Mouse (Mus musculus) intestine, embryonic 16.5 days (tissue): ENCODE data around the gene Sstr3. TPM values are rescaled to one million over a fixed set of nuclear protein-coding genes. Genes with fewer than 3 reads are reported as not detected.

Experiments
- ATAC-seq: fragments of 200-750 bp; cut with Nextera tagmentation; 2 replicates; pipeline ENCODE4 v1.8.0; 2017; ENCODE audit warnings: moderate TSS enrichment, moderate library complexity
- H3K27ac ChIP-seq: fragments of 300-500 bp; sonication (generic); 2 replicates; pipeline ENCODE4 v1.5.1; 2014; ENCODE audit warnings: mild to moderate bottlenecking, low read length
- H3K27me3 ChIP-seq: fragments of 300-500 bp; sonication (generic); replicated peaks from 2 replicates; pipeline ENCODE4 v1.6.1; 2014; ENCODE audit warnings: low read length, control low read depth, mixed read lengths; ENCODE audit not compliant: control insufficient read depth, insufficient read depth
- H3K36me3 ChIP-seq: fragments of 300-500 bp; sonication (generic); 2 replicates; pipeline ENCODE4 v1.6.1; 2014; ENCODE audit warnings: low read length, control low read depth; ENCODE audit not compliant: control insufficient read depth, insufficient read depth
- H3K4me1 ChIP-seq: fragments of 300-500 bp; sonication (generic); 2 replicates; pipeline ENCODE4 v1.6.1; 2014; ENCODE audit warnings: low read length, control low read depth, mixed read lengths; ENCODE audit not compliant: control insufficient read depth, insufficient read depth
- H3K4me2 ChIP-seq: fragments of 300-500 bp; sonication (generic); 2 replicates; pipeline ENCODE4 v1.6.1; 2014; ENCODE audit warnings: low read depth, low read length, control low read depth
- H3K4me3 ChIP-seq: fragments of 300-500 bp; sonication (generic); 2 replicates; pipeline ENCODE4 v1.5.1; 2014; ENCODE audit warnings: mild to moderate bottlenecking, low read length
- H3K9ac ChIP-seq: fragments of 300-500 bp; sonication (generic); 2 replicates; pipeline ENCODE4 v1.6.1; 2014; ENCODE audit warnings: low read depth, low read length
- H3K9me3 ChIP-seq: fragments of 300-500 bp; sonication (generic); 2 replicates; pipeline ENCODE4 v1.6.1; 2016; ENCODE audit warnings: low read length, control low read depth; ENCODE audit not compliant: control insufficient read depth
- WGBS: fragments of 180-500 bp; shearing (Covaris S2); extraction: QIAGEN DNeasy Blood & Tissue Kit; methylation state at CpG from one replicate; pipeline ENCODE4 v1.1.7; 2014; 5-methylcytosine and 5-hydroxymethylcytosine counted together
- polyA plus RNA-seq: library from polyadenylated mRNA; unstranded; fragments of >200 nt; fragmentation: Nextera tagmentation; extraction: Ambion mirVana; gene quantifications from 2 replicates; pipeline ENCODE4 v1.2.1, GENCODE M21; 2015

Sstr3 gene
- polyA plus RNA-seq, 1 experiment from 2014 or later = 0.23 TPM

DNA sequence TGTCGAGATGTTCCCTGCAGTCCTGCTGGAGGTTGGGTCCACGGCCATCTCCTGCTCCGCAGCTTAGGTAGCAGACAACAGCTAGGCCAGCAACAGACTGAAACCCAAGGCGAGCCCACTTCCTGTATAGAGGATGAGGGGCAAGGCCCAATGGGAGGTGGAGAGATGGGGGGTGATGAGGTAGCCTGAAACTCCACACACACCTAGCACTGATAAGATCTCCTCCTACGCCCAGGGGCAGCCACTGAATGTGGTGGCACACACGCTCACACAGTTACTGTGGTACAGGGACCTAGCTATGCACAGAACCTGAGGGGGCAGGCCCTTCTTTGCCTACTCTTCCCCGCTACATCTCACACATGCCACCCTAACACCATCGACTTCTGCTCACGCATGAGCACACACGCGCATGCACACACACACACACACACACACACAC is 49.5 kb downstream of the Sstr3 start, which contains the start of gene Il2rb:
Gene Il2rb, minus strand, starts transcription at position 304 of the 439 bp plus-strand sequence.
- no peaks in the 10 kb centered on the region for H3K27me3 ChIP-seq
- no peak within 1 kb of the TSS for H3K4me2 ChIP-seq
- no peak within 1 kb of the TSS for H3K9ac ChIP-seq
- H3K4me1 ChIP-seq = no peaks in the 10 kb centered on the region
- H3K9me3 ChIP-seq = no peaks in the 10 kb centered on the region
- no peak within 1 kb of the TSS for H3K4me3 ChIP-seq
- no peak for ATAC-seq
- no peaks in the 10 kb centered on the region for H3K36me3 ChIP-seq
- WGBS = 87% methylated on average over 11 of the region's 11 CpGs
- no peak within 1 kb of the TSS for H3K27ac ChIP-seq

DNA sequence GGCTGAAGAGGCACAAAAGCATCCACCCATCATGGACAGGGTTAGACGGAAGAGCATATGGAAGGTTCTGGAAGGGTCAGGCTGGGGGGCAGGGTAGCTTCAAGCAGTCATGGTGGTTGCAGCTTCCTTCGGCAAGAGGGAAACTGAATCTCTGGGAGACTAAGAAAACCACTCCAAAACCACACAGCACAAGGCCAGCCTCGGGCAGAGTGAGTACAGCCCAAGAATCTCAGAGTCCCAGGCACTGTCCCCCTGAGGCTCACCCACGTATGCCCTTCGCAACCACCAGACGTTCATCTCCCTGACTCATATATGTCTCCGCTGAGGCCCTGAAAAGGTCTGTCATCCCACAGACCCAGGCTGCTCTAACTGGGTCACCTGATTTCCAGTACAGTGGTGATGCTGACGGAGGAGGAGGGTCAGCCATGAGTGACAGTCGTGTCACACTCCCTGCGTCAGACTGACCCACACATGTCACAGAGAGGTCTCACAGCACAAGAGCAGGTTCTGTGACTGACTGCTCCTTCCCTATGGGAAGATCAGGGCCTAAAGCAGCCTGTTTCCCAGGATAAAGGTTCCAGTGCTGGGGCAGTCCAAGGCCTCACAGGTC is 51.0 kb downstream of the Sstr3 start:
- H3K4me1 ChIP-seq = no peaks in the 10 kb centered on the region
- WGBS = 78% methylated on average over 10 of the region's 10 CpGs
- H3K9ac ChIP-seq = no peak overlapping the region
- no peaks in the 10 kb centered on the region for H3K27me3 ChIP-seq
- no peak overlapping the region for H3K4me3 ChIP-seq
- no peak for ATAC-seq
- no peak overlapping the region for H3K27ac ChIP-seq
- H3K36me3 ChIP-seq = no peaks in the 10 kb centered on the region
- H3K4me2 ChIP-seq = no peak overlapping the region
- H3K9me3 ChIP-seq = no peaks in the 10 kb centered on the region

DNA sequence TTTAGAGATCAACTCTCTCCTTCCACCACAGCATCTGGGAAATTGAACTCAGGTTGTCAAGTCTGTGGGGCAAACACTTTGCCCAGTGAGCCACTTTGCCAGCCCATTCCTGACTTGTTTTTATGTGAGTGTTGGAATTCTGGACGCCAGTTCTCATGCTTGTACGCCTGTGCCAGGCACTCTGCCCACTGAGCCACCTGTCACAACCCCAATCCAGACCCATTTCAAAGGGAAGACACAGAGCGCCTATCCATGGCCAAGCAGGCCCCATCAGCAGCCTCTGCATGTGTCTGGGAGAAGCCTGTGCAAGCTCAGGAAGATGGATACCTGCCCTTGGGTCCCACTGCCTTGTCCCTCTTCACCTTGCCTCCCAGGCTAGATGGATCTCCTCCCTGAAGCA is 53.2 kb downstream of the Sstr3 start:
- H3K4me2 ChIP-seq = no peak overlapping the region
- H3K27ac ChIP-seq = no peak overlapping the region
- no peak for ATAC-seq
- no peak overlapping the region for H3K4me3 ChIP-seq
- no peaks in the 10 kb centered on the region for H3K27me3 ChIP-seq
- 85% methylated on average over 3 of the region's 3 CpGs for WGBS
- H3K9me3 ChIP-seq = no peaks in the 10 kb centered on the region
- no peak overlapping the region for H3K9ac ChIP-seq
- H3K36me3 ChIP-seq = no peaks in the 10 kb centered on the region
- no peaks in the 10 kb centered on the region for H3K4me1 ChIP-seq

DNA sequence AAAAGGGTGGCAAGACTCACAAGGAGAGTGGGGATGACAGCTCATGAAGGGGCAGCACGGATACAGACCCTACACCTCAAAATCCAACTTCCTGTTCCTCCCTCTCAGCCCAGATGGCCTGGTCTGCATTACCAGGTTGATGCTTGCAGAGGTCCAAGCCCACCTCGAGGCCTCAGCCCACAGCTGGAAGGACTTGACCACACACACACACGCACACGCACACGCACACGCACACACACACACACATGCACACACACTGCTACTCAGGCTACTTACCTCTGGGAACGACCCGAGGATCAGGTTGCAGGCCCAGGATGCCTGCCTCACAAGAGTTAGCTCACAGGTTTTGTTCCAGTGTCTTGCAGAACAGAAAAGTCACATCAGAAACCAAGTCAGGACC is 54.6 kb downstream of the Sstr3 start:
- no peaks in the 10 kb centered on the region for H3K27me3 ChIP-seq
- 67% methylated on average over 8 of the region's 8 CpGs for WGBS
- H3K4me1 ChIP-seq = no peaks in the 10 kb centered on the region
- no peaks in the 10 kb centered on the region for H3K9me3 ChIP-seq
- H3K9ac ChIP-seq = no peak overlapping the region
- H3K4me2 ChIP-seq = no peak overlapping the region
- no peak overlapping the region for H3K27ac ChIP-seq
- H3K4me3 ChIP-seq = no peak overlapping the region
- no peaks in the 10 kb centered on the region for H3K36me3 ChIP-seq
- ATAC-seq = no peak

DNA sequence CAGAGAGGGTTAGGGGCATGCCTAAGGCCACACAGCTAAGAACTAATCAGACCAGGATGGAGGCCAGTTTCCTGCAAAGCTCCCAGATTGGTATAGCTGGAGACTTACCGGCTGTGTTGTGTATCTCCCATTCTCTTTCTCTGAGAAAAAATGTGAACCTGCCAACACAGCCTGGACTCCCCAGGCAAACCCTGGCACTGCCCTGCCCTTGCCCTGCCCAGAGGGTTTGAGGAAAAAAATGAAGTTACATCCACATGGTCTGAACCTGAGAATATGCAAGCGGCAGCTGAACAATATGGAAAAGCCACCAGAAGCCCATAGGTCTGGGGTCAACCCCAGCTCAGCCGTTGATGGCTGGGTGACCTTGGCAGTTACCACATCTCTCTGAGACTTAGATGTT is 55.2 kb downstream of the Sstr3 start:
- Histone ChIP-seq H3K36me3 (no peaks in the 10 kb centered on the region), H3K27me3 (no peaks in the 10 kb centered on the region), H3K9ac (no peak overlapping the region), H3K4me3 (no peak overlapping the region), H3K27ac (no peak overlapping the region), H3K4me1 (no peaks in the 10 kb centered on the region), H3K9me3 (no peaks in the 10 kb centered on the region), H3K4me2 (no peak overlapping the region)
- 87% methylated on average over 3 of the region's 3 CpGs for WGBS
- ATAC-seq = no peak

DNA sequence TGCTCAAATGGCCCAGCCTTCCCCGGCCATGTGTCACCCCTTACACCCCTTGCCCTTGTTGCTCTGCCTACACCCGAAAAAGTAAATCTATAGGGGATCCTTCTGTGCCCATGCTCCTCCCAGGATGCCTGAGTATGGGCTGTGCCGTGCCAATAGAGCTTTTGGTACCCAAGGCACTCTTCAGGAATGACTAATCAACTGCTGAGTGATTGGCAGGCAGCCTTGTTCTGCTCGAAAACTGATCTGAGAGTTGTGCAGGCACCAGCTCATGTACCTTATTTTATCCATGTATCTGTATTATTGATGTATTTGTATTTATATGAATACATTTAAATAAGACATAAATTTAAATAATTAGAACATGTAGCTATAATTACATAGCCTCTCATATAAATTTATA is 57.4 kb downstream of the Sstr3 start:
- Histone ChIP-seq H3K9ac (no peak overlapping the region), H3K27me3 (no peaks in the 10 kb centered on the region), H3K4me3 (no peak overlapping the region), H3K9me3 (no peaks in the 10 kb centered on the region), H3K36me3 (no peaks in the 10 kb centered on the region), H3K27ac (no peak overlapping the region), H3K4me2 (no peak overlapping the region), H3K4me1 (no peaks in the 10 kb centered on the region)
- ATAC-seq = no peak
- 65% methylated on average over 4 of the region's 4 CpGs for WGBS

Other genes with a start within 250 kb of the Sstr3 start
- gene Csf2rb2, start 239.0 kb downstream of the Sstr3 start, polyA plus RNA-seq = 0.24 and 0.32 TPM in 2 replicates
- 2.1 and 2.4 TPM in 2 replicates for gene Csf2rb, start 218.9 kb downstream of the Sstr3 start, polyA plus RNA-seq
- gene Tex33, start 148.8 kb downstream of the Sstr3 start, polyA plus RNA-seq = not detected in 2 replicates
- 62.9 and 68.1 TPM in 2 replicates for gene Tst, start 138.8 kb downstream of the Sstr3 start, polyA plus RNA-seq
- 3.0 and 3.4 TPM in 2 replicates for gene Mpst, start 138.3 kb downstream of the Sstr3 start, polyA plus RNA-seq
- 20.2 and 23.6 TPM in 2 replicates for gene Kctd17, start 116.1 kb downstream of the Sstr3 start, polyA plus RNA-seq
- gene Tmprss6, start 76.1 kb downstream of the Sstr3 start, polyA plus RNA-seq = 0.45 and 0.82 TPM in 2 replicates
- 1.8 and 2.1 TPM in 2 replicates for gene Il2rb, start 49.4 kb downstream of the Sstr3 start, polyA plus RNA-seq
- 24.0 and 25.5 TPM in 2 replicates for gene C1qtnf6, start 13.3 kb downstream of the Sstr3 start, polyA plus RNA-seq
- gene Rac2, start 28.1 kb upstream of the Sstr3 start, polyA plus RNA-seq = 19.9 and 25.1 TPM in 2 replicates
- 7.2 and 8.5 TPM in 2 replicates for gene Cyth4, start 52.4 kb upstream of the Sstr3 start, polyA plus RNA-seq
- 0.06 and 0.13 TPM in 2 replicates for gene Elfn2, start 174.1 kb upstream of the Sstr3 start, polyA plus RNA-seq
- gene Mfng, start 228.8 kb upstream of the Sstr3 start, polyA plus RNA-seq = 17.2 and 18.2 TPM in 2 replicates